Mouse (Mus musculus) testis, adult 2 months (tissue): Measurements from ENCODE around the gene Gpr137. TPM values are rescaled to one million over a fixed set of nuclear protein-coding genes. Genes with fewer than 3 reads are reported as not detected.

Experiments used
- H3K27ac ChIP-seq: fragments of 200-500 bp; 2 replicates; pipeline ENCODE4 v1.5.1; 2012; ENCODE audit warnings: low read depth, low read length; ENCODE audit not compliant: control insufficient read depth, insufficient read depth
- H3K27me3 ChIP-seq: fragments of 200-500 bp; 2 replicates; pipeline ENCODE4 v1.6.1; 2012; ENCODE audit warnings: mild to moderate bottlenecking, low read length, moderate library complexity; ENCODE audit not compliant: control insufficient read depth, insufficient read depth
- H3K36me3 ChIP-seq: fragments of 200-500 bp; 2 replicates; pipeline ENCODE4 v1.6.1; 2012; ENCODE audit warnings: mild to moderate bottlenecking, low read length; ENCODE audit not compliant: control insufficient read depth, insufficient read depth
- H3K4me1 ChIP-seq: fragments of 200-500 bp; 2 replicates; pipeline ENCODE4 v1.6.1; 2012; ENCODE audit warnings: low read length; ENCODE audit not compliant: control insufficient read depth, insufficient read depth
- H3K4me3 ChIP-seq: fragments of 200-500 bp; 2 replicates; pipeline ENCODE4 v1.5.1; 2012; ENCODE audit warnings: low read depth, mild to moderate bottlenecking, low read length, moderate library complexity, mixed read lengths; ENCODE audit not compliant: control insufficient read depth
- CTCF ChIP-seq: fragments of 200-500 bp; IDR thresholded peaks from 2 replicates; pipeline ENCODE4 v1.5.1; 2012; ENCODE audit warnings: low read depth, mild to moderate bottlenecking, inconsistent platforms, low read length, moderate library complexity; ENCODE audit not compliant: control insufficient read depth, insufficient read depth, insufficient replicate concordance
- POLR2A ChIP-seq: fragments of 200-500 bp; IDR thresholded peaks from 2 replicates; pipeline ENCODE4 v1.6.1; 2012; ENCODE audit warnings: low read depth, mild to moderate bottlenecking, inconsistent platforms, low read length, moderate library complexity; ENCODE audit not compliant: control insufficient read depth
- polyA plus RNA-seq: library from polyadenylated mRNA; depleted of rRNA; stranded (reverse); fragments of >200 nt; gene quantifications from 2 replicates; pipeline ENCODE4 v1.2.3, GENCODE M21; 2012

Gene Gpr137
- polyA plus RNA-seq, 1 experiment = 212 TPM

GRCm38 (mm10) chr19:6922901-6923735 lies 19.2 kb downstream of the Gpr137 start:
- 0 out of 2 replicates have a peak overlapping the region, but pooled peaks have one; percentile 3 for H3K4me3 ChIP-seq
- H3K27ac ChIP-seq = no peak overlapping the region
- H3K27me3 ChIP-seq = no peaks in the 10 kb centered on the region
- peaks cover 50% of the 10 kb centered on the region for H3K4me1 ChIP-seq
- no peaks in the 10 kb centered on the region for H3K36me3 ChIP-seq
- no peak for TF ChIP-seq CTCF
- TF ChIP-seq POLR2A = no peak; the same call in 1 of the 2 replicates

GRCm38 (mm10) chr19:6921647-6922567 lies 20.4 kb downstream of the Gpr137 start, which contains the start of gene Esrra:
TSS of gene Esrra (minus strand) at chr19:6921813.
- TF ChIP-seq CTCF (no peak), POLR2A (peak; percentile 74)
- H3K36me3 ChIP-seq = no peaks in the 10 kb centered on the region
- peak within 1 kb of the TSS; percentile 51 for H3K27ac ChIP-seq
- peaks cover 40% of the 10 kb centered on the region for H3K4me1 ChIP-seq
- H3K27me3 ChIP-seq = no peaks in the 10 kb centered on the region
- peak within 1 kb of the TSS; percentile 83 for H3K4me3 ChIP-seq

GRCm38 (mm10) chr19:6920741-6921636 lies 21.3 kb downstream of the Gpr137 start:
- H3K36me3 ChIP-seq = peaks cover 1% of the 10 kb centered on the region; the same call in 1 of the 2 replicates

GRCm38 (mm10) chr19:6919876-6920740 lies 22.2 kb downstream of the Gpr137 start:
- Histone ChIP-seq H3K27ac (peak overlapping the region; percentile 82), H3K4me3 (peak overlapping the region; percentile 83)

More at GRCm38 (mm10) chr19:6920741-6921636, 21.3 kb downstream of the Gpr137 start:
- H3K27ac ChIP-seq = peak overlapping the region; percentile 82
- TF ChIP-seq POLR2A = no peak
- no peak for TF ChIP-seq CTCF
- H3K4me3 ChIP-seq = peak overlapping the region; percentile 83
- H3K27me3 ChIP-seq = no peaks in the 10 kb centered on the region
- peaks cover 33% of the 10 kb centered on the region for H3K4me1 ChIP-seq

GRCm38 (mm10) chr19:6919431-6919830 lies 22.8 kb downstream of the Gpr137 start:
- Histone ChIP-seq H3K4me3 (peak overlapping the region; percentile 26; the same call in 1 of the 2 replicates), H3K4me1 (peaks cover 20% of the 10 kb centered on the region), H3K27ac (no peak overlapping the region), H3K27me3 (no peaks in the 10 kb centered on the region), H3K36me3 (peaks cover 1% of the 10 kb centered on the region; the same call in 1 of the 2 replicates)
- TF ChIP-seq POLR2A (no peak), CTCF (no peak)

More at GRCm38 (mm10) chr19:6919876-6920740, 22.2 kb downstream of the Gpr137 start:
- peaks cover 26% of the 10 kb centered on the region for H3K4me1 ChIP-seq
- TF ChIP-seq POLR2A (no peak; the same call in 1 of the 2 replicates), CTCF (no peak)
- H3K27me3 ChIP-seq = no peaks in the 10 kb centered on the region
- H3K36me3 ChIP-seq = peaks cover 1% of the 10 kb centered on the region; the same call in 1 of the 2 replicates
